Mouse (Mus musculus) CH12.LX (cell line): ENCODE data around the gene Gstp2. TPM values are rescaled to one million over a fixed set of nuclear protein-coding genes. Genes with fewer than 3 reads are reported as not detected.
A peak's percentile ranks its signal among the peaks of the same experiment; 100 is the strongest.

Experiments
- DNase-seq: peaks from one replicate; pipeline ENCODE4 v3.0.0-alpha.2; 2013; ENCODE audit errors: extremely low read depth
- H3K27ac ChIP-seq: 2 replicates; pipeline ENCODE4 v1.5.1; 2012; ENCODE audit warnings: low read depth, mild to moderate bottlenecking, control low read depth, moderate library complexity; ENCODE audit not compliant: insufficient read depth
- H3K27me3 ChIP-seq: replicated peaks from 2 replicates; pipeline ENCODE3; 2012; ENCODE audit warnings: inconsistent platforms
- H3K36me3 ChIP-seq, 2 experiments: replicated peaks in 1 of 2; 2 replicates each; pipeline versions ENCODE3 to v1.6.1; 2012; ENCODE audit warnings: inconsistent platforms in 1 of 2, low read length in 1 of 2, mild to moderate bottlenecking in 1 of 2, mixed read lengths in 1 of 2, moderate library complexity in 1 of 2; ENCODE audit not compliant: control insufficient read depth in 1 of 2, insufficient read depth in 1 of 2
- H3K4me1 ChIP-seq, 2 experiments: 2 replicates each; pipeline ENCODE4 v1.6.1; 2012; ENCODE audit warnings: inconsistent platforms in 1 of 2, moderate library complexity in 1 of 2; ENCODE audit not compliant: insufficient read depth in 2 of 2, control insufficient read depth in 1 of 2
- H3K4me2 ChIP-seq: 2 replicates; pipeline ENCODE4 v1.6.1; 2012; ENCODE audit warnings: low read depth, mild to moderate bottlenecking, control low read depth; ENCODE audit not compliant: poor library complexity, insufficient read depth, severe bottlenecking
- H3K4me3 ChIP-seq, 3 experiments: fragments of 150-350 bp in 1 of 3; sonication (generic) in 1 of 3; replicated peaks in 1 of 3; 2 replicates each; pipeline versions ENCODE3 to v1.5.1; 2011 to 2012; ENCODE audit warnings: low read depth in 2 of 3, low read length in 2 of 3, mild to moderate bottlenecking in 2 of 3, moderate library complexity in 2 of 3, control low read depth in 1 of 3, improper control_type of control experiment in 1 of 3, inconsistent platforms in 1 of 3, mixed read lengths in 1 of 3; ENCODE audit not compliant: poor library complexity in 1 of 3
- H3K79me2 ChIP-seq: replicated peaks from 2 replicates; pipeline ENCODE4 v1.6.1; 2012; ENCODE audit warnings: mild to moderate bottlenecking, moderate library complexity; ENCODE audit not compliant: control insufficient read depth, poor library complexity, insufficient read depth, severe bottlenecking; ENCODE audit errors: extremely low read depth
- H3K9ac ChIP-seq: 2 replicates; pipeline ENCODE4 v1.6.1; 2012; ENCODE audit warnings: low read depth, mild to moderate bottlenecking, control low read depth, moderate library complexity; ENCODE audit not compliant: insufficient read depth
- H3K9me3 ChIP-seq: replicated peaks from 2 replicates; pipeline ENCODE3; 2012; ENCODE audit warnings: low read length, inconsistent platforms, mixed read lengths
- CHD1 ChIP-seq: IDR thresholded peaks from 2 replicates; pipeline ENCODE4 v1.6.1; 2012; ENCODE audit warnings: low read depth, low read length, improper control_type of control experiment, inconsistent platforms
- CTCF ChIP-seq, 2 experiments: IDR thresholded peaks in 1 of 2; conservative IDR thresholded peaks in 1 of 2; 2 replicates each; pipeline ENCODE4 v1.5.1; 2011 to 2012; ENCODE audit warnings: low read depth in 2 of 2, low read length in 2 of 2, improper control_type of control experiment in 1 of 2, inconsistent platforms in 1 of 2, mild to moderate bottlenecking in 1 of 2, moderate library complexity in 1 of 2
- ELF1 ChIP-seq: IDR thresholded peaks from 2 replicates; pipeline ENCODE4 v1.6.1; 2014; ENCODE audit warnings: low read depth, mild to moderate bottlenecking, inconsistent platforms, low read length, improper control_type of control experiment
- ETS1 ChIP-seq: conservative IDR thresholded peaks from 2 replicates; pipeline ENCODE4 v1.6.1; 2012; ENCODE audit warnings: low read depth, mild to moderate bottlenecking, inconsistent platforms, low read length, improper control_type of control experiment, moderate library complexity
- HCFC1 ChIP-seq: IDR thresholded peaks from 2 replicates; pipeline ENCODE4 v1.6.1; 2012; ENCODE audit warnings: low read depth, mild to moderate bottlenecking, inconsistent platforms, low read length, improper control_type of control experiment
- IRF4 ChIP-seq: IDR thresholded peaks from 2 replicates; pipeline ENCODE4 v1.6.1; 2014; ENCODE audit warnings: low read depth, mild to moderate bottlenecking, inconsistent platforms, low read length, improper control_type of control experiment
- MXI1 ChIP-seq: IDR thresholded peaks from 2 replicates; pipeline ENCODE4 v1.6.1; 2011; ENCODE audit warnings: mild to moderate bottlenecking, low read depth, low read length, improper control_type of control experiment
- MYC ChIP-seq: IDR thresholded peaks from 2 replicates; pipeline ENCODE4 v1.6.1; 2011; ENCODE audit warnings: low read depth, mild to moderate bottlenecking, improper control_type of control experiment, low read length
- NELFE ChIP-seq: IDR thresholded peaks from 2 replicates; pipeline ENCODE4 v1.6.1; 2011; ENCODE audit warnings: low read depth, low read length, improper control_type of control experiment
- NRF1 ChIP-seq: IDR thresholded peaks from 2 replicates; pipeline ENCODE4 v1.6.1; 2014; ENCODE audit warnings: low read depth, mild to moderate bottlenecking, inconsistent platforms, low read length, improper control_type of control experiment, moderate library complexity
- POLR2AphosphoS2 ChIP-seq: IDR thresholded peaks from 2 replicates; pipeline ENCODE4 v1.6.1; 2011; ENCODE audit warnings: low read depth, low read length, improper control_type of control experiment
- RAD21 ChIP-seq: IDR thresholded peaks from 2 replicates; pipeline ENCODE4 v1.6.1; 2011; ENCODE audit warnings: low read depth, mild to moderate bottlenecking, low read length, improper control_type of control experiment, moderate library complexity
- SMC3 ChIP-seq: IDR thresholded peaks from 2 replicates; pipeline ENCODE4 v1.6.1; 2011; ENCODE audit warnings: low read depth, low read length, improper control_type of control experiment
- TBP ChIP-seq: conservative IDR thresholded peaks from 2 replicates; pipeline ENCODE4 v1.6.1; 2011; ENCODE audit warnings: low read depth, low read length, improper control_type of control experiment
- UBTF ChIP-seq: IDR thresholded peaks from 2 replicates; pipeline ENCODE4 v1.6.1; 2012; ENCODE audit warnings: low read depth, mild to moderate bottlenecking, inconsistent platforms, low read length, improper control_type of control experiment, moderate library complexity
- USF1 ChIP-seq: IDR thresholded peaks from 2 replicates; pipeline ENCODE4 v1.6.1; 2014; ENCODE audit warnings: low read depth, mild to moderate bottlenecking, inconsistent platforms, low read length, improper control_type of control experiment
- ZC3H11A ChIP-seq: IDR thresholded peaks from 2 replicates; pipeline ENCODE4 v1.6.1; 2012; ENCODE audit warnings: low read depth, mild to moderate bottlenecking, inconsistent platforms, low read length, improper control_type of control experiment
- ZKSCAN1 ChIP-seq: IDR thresholded peaks from 2 replicates; pipeline ENCODE4 v1.6.1; 2012; ENCODE audit warnings: low read depth, inconsistent platforms, low read length, improper control_type of control experiment, borderline replicate concordance
- ZMIZ1 ChIP-seq: IDR thresholded peaks from 2 replicates; pipeline ENCODE4 v1.6.1; 2012; ENCODE audit warnings: low read depth, mild to moderate bottlenecking, inconsistent platforms, low read length, improper control_type of control experiment
- ZNF384 ChIP-seq: IDR thresholded peaks from 2 replicates; pipeline ENCODE4 v1.6.1; 2012; ENCODE audit warnings: low read depth, low read length, improper control_type of control experiment, inconsistent platforms
- dilution Hi-C: fragments of 300-500 bp; cut with MboI; formaldehyde crosslinking; loops from 2 replicates; pipeline ENCODE4 v1.14.3; 2020; ENCODE audit warnings: low sequenced_read_pairs; ENCODE audit not compliant: extremely low pct_unique_long_range_greater_than_20kb, extremely low pct_ligation_motif_present
- in situ Hi-C: fragments of 300-500 bp; cut with MboI; formaldehyde crosslinking; loops from 3 replicates; pipeline ENCODE4 v1.14.3; 2019; ENCODE audit warnings: low sequenced_read_pairs, low pct_ligation_motif_present, low pct_unique_long_range_greater_than_20kb, mixed read lengths
- polyA plus RNA-seq: library from polyadenylated mRNA; unstranded; fragments of >175 nt; gene quantifications from 2 replicates; pipeline ENCODE4 v1.2.1, GENCODE M21; 2012; ENCODE audit warnings: low read depth; ENCODE audit not compliant: insufficient read length
- total RNA-seq, 2 experiments: library from RNA; depleted of rRNA; stranded (reverse); fragments of 300-350 nt in 1 of 2; fragments of >200 nt in 1 of 2; gene quantifications; 2 replicates each; pipeline ENCODE4 v1.2.3; 2012 to 2014

Gstp2 gene
- total and polyA plus RNA-seq, 3 experiments, result 1.4 to 21.1 TPM; not detected in 1

- DNase-seq, result no peak
- Histone ChIP-seq H3K4me2 (no peak overlapping the region), H3K9me3 (no peaks in the 10 kb centered on the region), H3K79me2 (no peaks in the 10 kb centered on the region), H3K27me3 (peaks cover 74% of the 10 kb centered on the region), H3K27ac (no peak overlapping the region), H3K4me1 (peaks cover 0 to 8% of the 10 kb centered on the region in 2 experiments; a peak in 2 of 4 replicates), H3K36me3 (no peaks in the 10 kb centered on the region), H3K9ac (no peak overlapping the region), H3K4me3 (no peak overlapping the region)
- in situ Hi-C loops (loop anchor here (5.0 kb wide), 2 partner anchors 33 to 68 kb away; no protein-coding TSS in a partner anchor), dilution Hi-C loops (no loop called here)
- peak; percentile 58 for TF ChIP-seq RAD21
- no peak for TF ChIP-seq ETS1
- peak in 1 of 2 experiments; percentile 57; a peak in 2 of 4 replicates for TF ChIP-seq CTCF (conservative IDR thresholded peaks at IDR 0.05 in 1 of 2, IDR thresholded peaks at IDR 0.05 in 1 of 2; ENCODE audit: low read depth in 2 of 2, low read length in 2 of 2)
- no peak for TF ChIP-seq ZNF384
- peak; percentile 56 for TF ChIP-seq SMC3
Measured at GRCm38 (mm10) chr19:4084984-4085383, 39.2 kb upstream of the Gstp2 start.

DNA sequence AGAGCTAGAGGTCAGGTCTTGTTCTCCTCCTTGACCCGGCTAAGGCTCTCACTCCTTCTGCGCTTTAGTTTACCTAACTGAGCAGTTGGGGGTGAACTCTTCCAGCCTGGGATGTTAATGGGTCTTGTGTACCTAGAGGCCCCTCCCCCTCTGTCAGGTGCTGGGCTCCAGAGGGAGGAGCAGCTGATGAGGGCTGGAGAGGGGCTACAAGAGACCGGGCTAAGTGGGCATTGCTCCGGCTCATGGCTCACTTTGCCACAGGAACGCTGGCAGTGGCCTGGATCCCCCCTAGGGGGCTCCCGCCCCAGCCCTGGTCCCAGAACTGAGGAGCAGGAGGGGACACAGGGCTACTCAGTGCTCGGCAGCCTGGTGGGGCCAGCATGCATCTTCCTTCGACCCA lies 38.0 kb upstream of the Gstp2 start:
- H3K9ac ChIP-seq, result no peak overlapping the region

GRCm38 (mm10) chr19:4083316-4083715 lies 37.5 kb upstream of the Gstp2 start:
- in situ Hi-C loops, result no loop called here
- Histone ChIP-seq H3K9me3 (no peaks in the 10 kb centered on the region), H3K79me2 (no peaks in the 10 kb centered on the region), H3K4me2 (no peak overlapping the region), H3K4me3 (no peak overlapping the region), H3K27me3 (peaks cover 76% of the 10 kb centered on the region), H3K9ac (no peak overlapping the region), H3K36me3 (no peaks in the 10 kb centered on the region), H3K27ac (no peak overlapping the region), H3K4me1 (peaks cover 0 to 8% of the 10 kb centered on the region in 2 experiments; a peak in 2 of 4 replicates)
- dilution Hi-C loops, result no loop called here
- TF ChIP-seq CHD1 (no peak), MXI1 (no peak), NELFE (no peak), MYC (no peak), ZMIZ1 (no peak)
- no peak for DNase-seq

More for the DNA sequence above, 38.0 kb upstream of the Gstp2 start:
- Histone ChIP-seq H3K4me1 (peaks cover 0 to 8% of the 10 kb centered on the region in 2 experiments; a peak in 2 of 4 replicates), H3K4me3 (no peak overlapping the region), H3K9me3 (no peaks in the 10 kb centered on the region), H3K27ac (no peak overlapping the region), H3K79me2 (no peaks in the 10 kb centered on the region), H3K4me2 (no peak overlapping the region), H3K27me3 (peaks cover 79% of the 10 kb centered on the region), H3K36me3 (no peaks in the 10 kb centered on the region)
- TF ChIP-seq IRF4 (no peak), ZKSCAN1 (no peak), TBP (no peak), ZC3H11A (no peak), ZMIZ1 (no peak), MXI1 (no peak), RAD21 (no peak), USF1 (no peak), ZNF384 (no peak), ELF1 (no peak), POLR2AphosphoS2 (no peak), UBTF (no peak), HCFC1 (no peak), NRF1 (no peak), CTCF (conservative IDR thresholded peaks at IDR 0.05 in 1 of 2, IDR thresholded peaks at IDR 0.05 in 1 of 2; ENCODE audit: low read depth in 2 of 2, low read length in 2 of 2) (no peak)
- dilution Hi-C loops (no loop called here), in situ Hi-C loops (no loop called here)
- no peak for DNase-seq
